ENCODE assay signal across 19 mouse cellular contexts in genomic region chr4:142970040-142970439, GRCm38 (mm10).
DNase-seq lines count a peak whose midpoint lies in the region; TF ChIP-seq lines count a peak whose summit lies in the region.
"Had no signal": no experiment of that assay in that cellular context is flagged by ENCODE, and none has a peak within 500 bp of the region (broad histone marks: within the 10 kb centered on the region; RNA-seq: fewer than 3 reads in every experiment).

No protein-coding gene starts in this region.

- peak; percentile 44 for DNase-seq in gastrocnemius, adult 2 months
- DNase-seq in gastrocnemius, adult 8-10 months (ENCODE audit: low spot score in 2 of 2), result no peak
- DNase-seq in cerebellum, adult 8-10 months, result peak; percentile 7
- DNase-seq in cerebellum, adult 9-11 months, result peak; percentile 21
- DNase-seq in gastrocnemius, postnatal 14 days, result peak; percentile 32
- DNase-seq in adipocyte (ENCODE audit: low spot score), result no peak
- no peak for DNase-seq in urinary bladder, postnatal 14 days (ENCODE audit: low spot score)
- DNase-seq: adrenal gland, adult 8-10 months; heart, adult 2 months; heart, postnatal 14 days; kidney, postnatal 25 days; liver, postnatal 0 days; thymus, adult 2 months; thymus, postnatal 4 days had no signal

- H3K4me3 ChIP-seq in gastrocnemius, adult 2 months, result no peak overlapping the region
- H3K4me3 ChIP-seq: embryonic facial prominence, embryonic 12.5 days; forebrain, embryonic 12.5 days; heart, adult 2 months; heart, embryonic 13.5 days; limb, embryonic 12.5 days; midbrain, embryonic 12.5 days had no signal

- no peak for TF ChIP-seq CTCF in gastrocnemius, adult 2 months (IDR thresholded peaks at IDR 0.05)

- H3K27ac ChIP-seq in gastrocnemius, adult 2 months, result no peak overlapping the region
- H3K27ac ChIP-seq: embryonic facial prominence, embryonic 12.5 days; forebrain, embryonic 12.5 days; heart, adult 2 months; heart, embryonic 13.5 days; limb, embryonic 12.5 days; midbrain, embryonic 12.5 days had no signal

- intact Hi-C loops in gastrocnemius, adult 2 months (cut with DNase I), result no loop called here
- intact Hi-C loops in gastrocnemius, postnatal 14 days (cut with DNase I; ENCODE audit: low total_unique reads), result no loop called here

Comparison
In these comparisons a context has a peak if more than half of its experiments do, and no peak if none do; other contexts are left out.
1. DNase-seq: peak in gastrocnemius, adult 2 months (single experiment), cerebellum, adult 8-10 months (single experiment), cerebellum, adult 9-11 months (single experiment) and gastrocnemius, postnatal 14 days (single experiment); none in gastrocnemius, adult 8-10 months (0 of 2), adipocyte (single experiment) and urinary bladder, postnatal 14 days (single experiment).